Mouse (Mus musculus): ENCODE results near the gene Atxn10. TPM values are rescaled to one million over a fixed set of nuclear protein-coding genes. Genes with fewer than 3 reads are reported as not detected.

Atxn10 gene
- total RNA-seq (2021): 100 to 1,000 TPM; 290 to 297 TPM
- long read RNA-seq, experiment 1, transcript Atxn10-201 (12 exons, 1,937 nt): major isoform, 216 of 235 reads
- long read RNA-seq, experiment 1, partial matches to known transcripts: 13 of 235 reads
- long read RNA-seq, experiment 1, other reads (novel, unspliced or antisense): 6 of 235 reads
- long read RNA-seq, experiment 2, transcript Atxn10-201 (12 exons, 1,937 nt): major isoform, 328 of 355 reads
- long read RNA-seq, experiment 2, partial matches to known transcripts: 21 of 355 reads
- long read RNA-seq, experiment 2, other reads (novel, unspliced or antisense): 6 of 355 reads

DNA sequence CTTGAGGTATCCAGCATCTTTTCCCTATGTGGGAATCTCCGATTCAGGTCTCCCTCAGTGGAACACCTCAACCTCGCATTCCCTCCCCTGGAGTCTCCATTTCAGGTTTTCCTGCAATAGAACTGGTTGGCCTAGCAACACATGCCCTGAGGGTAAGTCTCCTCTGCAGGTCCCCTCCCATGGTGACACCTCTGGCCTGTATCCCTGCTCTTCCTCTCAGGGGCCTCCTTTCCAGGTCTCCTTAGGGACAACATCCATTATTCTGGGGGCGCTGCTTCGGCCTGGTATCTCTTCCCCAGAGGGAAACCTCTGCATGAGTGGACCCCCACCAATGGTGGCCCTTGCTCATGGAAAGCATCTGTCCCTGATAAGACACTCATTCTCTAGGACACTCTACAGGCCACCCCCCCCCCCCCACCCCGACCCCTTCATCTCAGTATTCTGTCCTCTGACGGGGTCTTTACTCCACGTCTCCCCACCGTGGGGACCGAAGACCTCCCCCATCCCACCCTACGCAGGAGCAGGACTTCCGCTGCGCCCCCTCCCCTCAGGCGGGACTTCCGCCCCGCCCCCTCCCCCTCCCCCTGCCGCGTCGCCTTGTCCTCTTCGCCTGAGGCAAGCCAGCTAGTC lies at the start of gene Atxn10:
Gene Atxn10 (plus strand): TSS at position 575 of the 630 bp plus-strand sequence.
- no peak for TF ChIP-seq CTCF (conservative IDR thresholded peaks at IDR 0.05)
- Histone ChIP-seq H3K27ac (peak within 1 kb of the TSS; percentile 100), H3K4me3 (peak within 1 kb of the TSS; percentile 64)
- no peak for DNase-seq (ENCODE audit: low spot score in 2 of 2)

GRCm38 (mm10) chr15:85294632-85295031 lies 41.4 kb upstream of the Atxn10 start:
- TF ChIP-seq CTCF (conservative IDR thresholded peaks at IDR 0.05): peak; percentile 51
- DNase-seq (ENCODE audit: low spot score in 2 of 2): no peak
- no peak overlapping the region for H3K27ac ChIP-seq
- no peak overlapping the region for H3K4me3 ChIP-seq

- no peak for TF ChIP-seq CTCF (conservative IDR thresholded peaks at IDR 0.05)
- Histone ChIP-seq H3K27ac (peak overlapping the region; percentile 46; the same call in 1 of the 2 replicates), H3K4me3 (no peak overlapping the region)
- DNase-seq (ENCODE audit: low spot score in 2 of 2): no peak
Observed at GRCm38 (mm10) chr15:85295544-85295943, 40.5 kb upstream of the Atxn10 start.

DNA sequence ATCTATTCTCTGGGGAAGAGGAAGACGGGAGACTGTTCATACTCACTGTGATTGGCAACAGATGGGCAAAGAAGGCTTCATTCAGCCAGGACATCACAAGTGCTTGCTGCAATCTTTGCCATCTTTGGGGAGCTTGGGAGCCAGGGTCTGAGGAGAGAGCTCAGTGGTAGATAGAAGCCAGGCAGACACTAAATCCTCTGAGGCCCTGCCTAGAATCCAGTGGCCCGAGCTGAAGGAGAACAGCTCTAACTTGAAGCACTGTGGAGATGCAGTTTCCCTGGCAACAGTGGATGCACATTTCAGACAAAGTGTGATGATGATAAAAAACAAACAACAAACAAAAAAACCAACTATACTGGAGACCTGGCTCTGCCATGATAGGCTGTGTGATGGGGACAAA lies 40.1 kb upstream of the Atxn10 start:
- Histone ChIP-seq H3K27ac (peak overlapping the region; percentile 46; the same call in 1 of the 2 replicates), H3K4me3 (no peak overlapping the region)
- TF ChIP-seq CTCF (conservative IDR thresholded peaks at IDR 0.05): no peak
- DNase-seq (ENCODE audit: low spot score in 2 of 2): no peak

GRCm38 (mm10) chr15:85296538-85296937 lies 39.5 kb upstream of the Atxn10 start:
- no peak overlapping the region for H3K27ac ChIP-seq
- H3K4me3 ChIP-seq: no peak overlapping the region
- no peak for DNase-seq (ENCODE audit: low spot score in 2 of 2)
- no peak for TF ChIP-seq CTCF (conservative IDR thresholded peaks at IDR 0.05)

DNA sequence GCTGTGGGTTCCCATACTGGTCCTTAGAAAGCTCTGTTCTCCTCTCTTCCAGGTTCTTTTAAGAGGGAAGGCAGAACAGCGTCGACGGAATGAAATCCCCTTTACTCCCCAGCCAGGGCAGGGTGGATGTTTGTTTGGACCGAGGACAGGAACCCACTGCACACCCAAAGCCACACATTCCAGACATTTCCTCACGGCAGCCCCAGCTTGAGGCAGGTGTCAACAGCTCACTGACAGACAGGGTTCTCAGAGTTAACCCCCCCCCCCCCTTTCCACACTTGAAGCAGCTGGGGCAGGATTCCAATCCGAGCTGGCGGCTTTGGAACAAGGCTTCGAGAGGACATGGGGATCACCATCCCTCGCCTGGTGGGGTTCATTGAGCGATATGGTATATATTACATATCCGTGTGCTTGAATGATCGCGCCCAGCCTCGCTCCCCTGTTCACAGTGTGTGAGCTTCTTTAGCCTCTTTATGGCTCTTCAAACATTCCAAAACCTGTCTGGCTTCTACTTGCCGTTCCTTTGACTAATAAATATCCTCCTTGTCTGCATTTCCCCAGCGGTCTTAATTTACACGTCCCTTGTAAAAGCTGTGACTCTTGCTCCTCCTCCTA lies 37.8 kb upstream of the Atxn10 start:
- TF ChIP-seq CTCF (conservative IDR thresholded peaks at IDR 0.05): no peak
- H3K27ac ChIP-seq: no peak overlapping the region
- no peak overlapping the region for H3K4me3 ChIP-seq
- DNase-seq (ENCODE audit: low spot score in 2 of 2): no peak

DNA sequence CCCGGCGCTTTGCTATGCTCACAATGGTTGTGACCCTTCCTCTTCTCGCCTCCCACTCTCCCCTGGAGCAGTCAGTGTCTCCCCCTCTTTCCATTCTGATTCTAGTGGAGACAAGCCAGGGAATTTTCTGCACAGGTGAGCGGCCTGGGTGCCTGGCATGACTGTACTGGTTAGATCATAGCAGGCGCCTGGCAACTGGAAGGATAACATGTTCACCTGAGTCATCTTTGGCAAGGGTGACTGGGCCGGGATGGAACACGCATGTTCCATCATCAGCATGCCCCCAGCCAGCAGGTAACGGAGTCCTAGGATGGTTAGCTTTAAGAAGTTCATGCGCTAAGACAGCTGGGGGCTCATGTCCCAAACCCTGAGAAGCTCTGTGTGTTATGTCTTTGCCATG lies 37.1 kb upstream of the Atxn10 start:
- Histone ChIP-seq H3K4me3 (no peak overlapping the region), H3K27ac (no peak overlapping the region)
- no peak for DNase-seq (ENCODE audit: low spot score in 2 of 2)
- TF ChIP-seq CTCF (conservative IDR thresholded peaks at IDR 0.05): no peak

- no peak for DNase-seq (ENCODE audit: low spot score in 2 of 2)
- no peak overlapping the region for H3K4me3 ChIP-seq
- TF ChIP-seq CTCF (conservative IDR thresholded peaks at IDR 0.05): no peak
- no peak overlapping the region for H3K27ac ChIP-seq
Observed at GRCm38 (mm10) chr15:85303241-85303640, 32.8 kb upstream of the Atxn10 start.

- no peak for TF ChIP-seq CTCF (conservative IDR thresholded peaks at IDR 0.05)
- Histone ChIP-seq H3K27ac (no peak overlapping the region), H3K4me3 (no peak overlapping the region)
- DNase-seq (ENCODE audit: low spot score in 2 of 2): no peak
Observed at GRCm38 (mm10) chr15:85303976-85304375, 32.1 kb upstream of the Atxn10 start.

GRCm38 (mm10) chr15:85307061-85307660 lies 28.9 kb upstream of the Atxn10 start:
- no peak for TF ChIP-seq CTCF (conservative IDR thresholded peaks at IDR 0.05)
- Histone ChIP-seq H3K27ac (no peak overlapping the region), H3K4me3 (no peak overlapping the region)
- no peak for DNase-seq (ENCODE audit: low spot score in 2 of 2)

DNA sequence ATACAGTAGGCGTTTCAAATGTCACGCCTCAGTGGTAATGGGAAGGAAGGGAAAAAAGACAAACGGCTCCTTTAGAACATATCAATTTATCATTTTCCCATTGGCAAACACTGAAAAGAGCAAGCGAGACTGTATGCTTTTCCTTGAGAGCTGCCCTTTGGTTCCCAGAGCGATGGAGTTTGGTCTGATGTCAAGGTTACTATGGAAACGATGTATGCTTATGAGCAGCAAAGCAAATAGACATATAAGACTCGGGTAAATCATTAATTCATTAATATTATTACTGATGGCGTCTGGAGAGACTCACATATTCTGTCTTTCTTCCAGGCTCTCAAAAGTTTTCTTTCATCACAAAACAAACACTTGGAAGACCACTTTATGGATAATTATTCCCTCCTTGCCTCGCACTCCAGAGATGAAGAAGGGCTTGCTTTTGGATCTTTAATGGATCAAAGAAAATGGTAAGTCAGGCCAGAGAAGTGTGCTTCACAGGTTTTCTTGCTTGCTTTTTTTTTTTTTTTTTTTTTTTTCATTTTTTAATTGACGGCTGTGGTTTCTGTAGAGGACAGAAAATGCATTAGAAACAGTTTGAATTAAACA lies 24.9 kb upstream of the Atxn10 start:
- no peak for DNase-seq (ENCODE audit: low spot score in 2 of 2)
- Histone ChIP-seq H3K27ac (no peak overlapping the region), H3K4me3 (no peak overlapping the region)
- no peak for TF ChIP-seq CTCF (conservative IDR thresholded peaks at IDR 0.05)

- DNase-seq (ENCODE audit: low spot score in 2 of 2): peak; percentile 77 to 89
- Histone ChIP-seq H3K27ac (no peak overlapping the region), H3K4me3 (no peak overlapping the region)
- TF ChIP-seq CTCF (conservative IDR thresholded peaks at IDR 0.05): peak; percentile 83
Observed at GRCm38 (mm10) chr15:85315378-85316025, 20.5 kb upstream of the Atxn10 start.
